8 mouse cellular contexts compared by ENCODE assay signal in the genomic region with DNA sequence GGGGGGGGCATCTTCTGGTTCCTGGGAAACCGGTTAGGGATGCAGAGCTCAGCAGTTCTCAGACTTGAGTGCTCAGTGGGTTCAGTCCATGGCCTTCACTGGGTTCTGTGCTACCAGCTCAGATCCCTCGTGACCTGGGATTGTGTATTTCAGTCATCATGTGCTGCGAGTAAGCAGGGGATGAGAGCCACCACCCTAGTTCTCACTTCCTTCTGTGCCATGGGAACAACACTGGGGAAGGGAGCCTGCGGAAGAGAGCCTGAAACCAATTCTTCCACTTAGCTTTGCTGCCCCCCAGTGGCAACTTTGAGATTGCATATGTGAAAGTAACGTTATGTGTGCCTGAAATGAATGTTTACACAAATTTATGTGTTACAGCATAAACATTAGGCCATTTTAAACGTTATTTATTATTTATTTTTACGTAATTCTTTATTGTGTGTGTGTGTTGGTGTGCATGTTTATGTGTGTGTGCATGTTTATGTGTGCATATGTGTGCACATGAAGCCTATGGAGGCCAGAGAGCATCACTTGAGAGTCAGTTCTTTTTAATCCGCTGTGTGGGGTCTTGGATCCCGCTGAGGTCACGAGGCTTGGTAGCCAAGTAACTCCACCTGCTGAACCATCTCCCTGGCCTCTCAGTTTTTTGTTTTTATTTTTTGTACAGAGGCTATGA. TPM values are rescaled to one million over a fixed set of nuclear protein-coding genes. Genes with fewer than 3 reads are reported as not detected.
DNase-seq lines count a peak whose midpoint lies in the region; ATAC-seq and TF ChIP-seq lines count a peak whose summit lies in the region.

No protein-coding gene starts in this region.

- 14% methylated on average over 10 of the region's 10 CpGs for WGBS in bone marrow, adult 2 months
- 9% methylated on average over 10 of the region's 10 CpGs for WGBS in embryonic facial prominence, embryonic 15.5 days
- WGBS in kidney, embryonic 15.5 days, result 11% methylated on average over 10 of the region's 10 CpGs

- DNase-seq in 3T3-L1 (ENCODE audit: low read depth, low spot score), result peak; percentile 88
- peak; percentile 80 to 83 for DNase-seq in heart, adult 9 months (ENCODE audit: low spot score in 2 of 2)
- DNase-seq in liver, result peak; percentile 75
- peak; percentile 29 to 58 for DNase-seq in spleen, postnatal 36 days (ENCODE audit: low spot score in 2 of 2)

- H3K4me1 ChIP-seq in bone marrow, adult 2 months (ENCODE audit: control insufficient read depth, insufficient read depth, low read length), result no peaks in the 10 kb centered on the region; the same call in 1 of the 2 replicates
- H3K4me1 ChIP-seq in embryonic facial prominence, embryonic 15.5 days, result 0 out of 2 replicates have a peak, but pooled peaks cover 3% of the 10 kb centered on the region
- H3K4me1 ChIP-seq in kidney, embryonic 15.5 days, result no peaks in the 10 kb centered on the region

- H3K4me2 ChIP-seq in embryonic facial prominence, embryonic 15.5 days (replicated peaks), result no peak overlapping the region
- no peak overlapping the region for H3K4me2 ChIP-seq in kidney, embryonic 15.5 days

- H3K27me3 ChIP-seq in embryonic facial prominence, embryonic 15.5 days, result no peaks in the 10 kb centered on the region
- H3K27me3 ChIP-seq in kidney, embryonic 15.5 days, result no peaks in the 10 kb centered on the region

- ATAC-seq in embryonic facial prominence, embryonic 15.5 days (ENCODE audit: insufficient number of reproducible peaks, low FRiP score, low TSS enrichment, low read depth), result peak; percentile 34
- ATAC-seq in kidney, embryonic 15.5 days (replicated peaks; ENCODE audit: low FRiP score), result peak; percentile 84
- peak; percentile 89 for ATAC-seq in monocyte, adult 5-6 weeks (replicated peaks; ENCODE audit: insufficient number of reproducible peaks, low FRiP score, low TSS enrichment, poor library complexity, severe bottlenecking)

- no peak overlapping the region for H3K9ac ChIP-seq in embryonic facial prominence, embryonic 15.5 days
- no peak overlapping the region for H3K9ac ChIP-seq in kidney, embryonic 15.5 days

- TF ChIP-seq POLR2A in bone marrow, adult 2 months (IDR thresholded peaks at IDR 0.05; ENCODE audit: borderline replicate concordance, control insufficient read depth, low read depth, low read length), result no peak

- no peaks in the 10 kb centered on the region for H3K36me3 ChIP-seq in embryonic facial prominence, embryonic 15.5 days
- H3K36me3 ChIP-seq in kidney, embryonic 15.5 days, result no peaks in the 10 kb centered on the region

- no peak overlapping the region for H3K4me3 ChIP-seq in bone marrow, adult 2 months (replicated peaks; ENCODE audit: control insufficient read depth, low read depth, low read length)
- H3K4me3 ChIP-seq in embryonic facial prominence, embryonic 15.5 days (replicated peaks), result no peak overlapping the region
- no peak overlapping the region for H3K4me3 ChIP-seq in kidney, embryonic 15.5 days (replicated peaks)

- no peak overlapping the region for H3K27ac ChIP-seq in bone marrow, adult 2 months (ENCODE audit: control insufficient read depth, insufficient read depth, low read depth, low read length, poor library complexity)
- H3K27ac ChIP-seq in embryonic facial prominence, embryonic 15.5 days (replicated peaks), result no peak overlapping the region
- no peak overlapping the region for H3K27ac ChIP-seq in kidney, embryonic 15.5 days

- H3K9me3 ChIP-seq in embryonic facial prominence, embryonic 15.5 days (replicated peaks), result no peaks in the 10 kb centered on the region
- no peaks in the 10 kb centered on the region for H3K9me3 ChIP-seq in kidney, embryonic 15.5 days (replicated peaks)

- TF ChIP-seq CTCF in bone marrow, adult 2 months (IDR thresholded peaks at IDR 0.05; ENCODE audit: control insufficient read depth, insufficient read depth, low read length), result peak; percentile 68

RNA-seq across cellular contexts. Expression of a gene that starts 38.8 kb away (rescaled TPM):
- not detected in 2 replicates for polyA plus RNA-seq in bone marrow, adult 2 months (2011; ENCODE audit: insufficient read depth, insufficient read length, low replicate concordance, missing spikeins)
- 0.61 and 0.75 TPM in 2 replicates for polyA plus RNA-seq in embryonic facial prominence, embryonic 15.5 days (2015; fragmentation: Nextera tagmentation; extraction: Ambion mirVana)
- polyA plus RNA-seq in kidney, embryonic 15.5 days (2015; fragmentation: Nextera tagmentation; extraction: Ambion mirVana), result 0.09 and 0.13 TPM in 2 replicates
- 0.29 TPM in 1 of 3 replicates, not detected in the others for total RNA-seq in monocyte, adult 5-6 weeks (2017)

RNA-seq across cellular contexts. Expression of a gene that starts 45.9 kb away (rescaled TPM):
- polyA plus RNA-seq in bone marrow, adult 2 months (2011; ENCODE audit: insufficient read depth, insufficient read length, low replicate concordance, missing spikeins), result 13.4 and 51.1 TPM in 2 replicates
- polyA plus RNA-seq in embryonic facial prominence, embryonic 15.5 days (2015; fragmentation: Nextera tagmentation; extraction: Ambion mirVana), result 3.0 and 3.1 TPM in 2 replicates
- polyA plus RNA-seq in kidney, embryonic 15.5 days (2015; fragmentation: Nextera tagmentation; extraction: Ambion mirVana), result 1.7 and 2.2 TPM in 2 replicates
- total RNA-seq in monocyte, adult 5-6 weeks (2017), result 245 to 446 TPM (median 387 TPM) in 3 replicates

Comparison
In these comparisons a context has a peak if more than half of its experiments do, and no peak if none do; other contexts are left out.
1. ATAC-seq: peak in every context shown above with its lines; median percentile 89 in monocyte, adult 5-6 weeks; 84 in kidney, embryonic 15.5 days; 34 in embryonic facial prominence, embryonic 15.5 days.